Mouse (Mus musculus) embryonic facial prominence, embryonic 13.5 days (tissue): ENCODE measurements around the gene Ak2. TPM values are rescaled to one million over a fixed set of nuclear protein-coding genes. Genes with fewer than 3 reads are reported as not detected.

Source experiments
- ATAC-seq: fragments of 200-750 bp; cut with Nextera tagmentation; 2 replicates; pipeline ENCODE4 v1.8.0; 2017; ENCODE audit warnings: low read depth; ENCODE audit not compliant: insufficient number of reproducible peaks, insufficient read depth, low FRiP score, low TSS enrichment
- H3K27ac ChIP-seq: fragments of 300-500 bp; sonication (generic); 2 replicates; pipeline ENCODE4 v1.5.1; 2015; ENCODE audit warnings: moderate library complexity, mild to moderate bottlenecking, inconsistent platforms
- H3K27me3 ChIP-seq: fragments of 300-500 bp; sonication (generic); 2 replicates; pipeline ENCODE4 v1.6.1; 2015; ENCODE audit warnings: mild to moderate bottlenecking, inconsistent platforms
- H3K36me3 ChIP-seq: fragments of 300-500 bp; sonication (generic); 2 replicates; pipeline ENCODE4 v1.6.1; 2015; ENCODE audit warnings: mild to moderate bottlenecking, inconsistent platforms
- H3K4me1 ChIP-seq: fragments of 300-500 bp; sonication (generic); 2 replicates; pipeline ENCODE4 v1.6.1; 2015; ENCODE audit warnings: inconsistent platforms
- H3K4me2 ChIP-seq: fragments of 300-500 bp; sonication (generic); 2 replicates; pipeline ENCODE4 v1.6.1; 2015; ENCODE audit warnings: moderate library complexity, mild to moderate bottlenecking, inconsistent platforms
- H3K4me3 ChIP-seq: fragments of 300-500 bp; sonication (generic); 2 replicates; pipeline ENCODE4 v1.5.1; 2015; ENCODE audit warnings: mild to moderate bottlenecking, inconsistent platforms
- H3K9ac ChIP-seq: fragments of 300-500 bp; sonication (generic); 2 replicates; pipeline ENCODE4 v1.6.1; 2015; ENCODE audit warnings: mild to moderate bottlenecking, inconsistent platforms
- H3K9me3 ChIP-seq: fragments of 300-500 bp; sonication (generic); 2 replicates; pipeline ENCODE4 v1.6.1; 2016; ENCODE audit warnings: inconsistent platforms
- WGBS: fragments of 180-500 bp; shearing (Covaris S2); methylation state at CpG from one replicate; pipeline ENCODE4 v1.1.7; 2015; ENCODE audit warnings: mixed read lengths; 5-methylcytosine and 5-hydroxymethylcytosine counted together
- polyA plus RNA-seq: library from polyadenylated mRNA; unstranded; fragments of >200 nt; fragmentation: Nextera tagmentation; extraction: Ambion mirVana; gene quantifications from 2 replicates; pipeline ENCODE4 v1.2.1, GENCODE M21; 2015

The Ak2 gene
- polyA plus RNA-seq, 1 experiment from 2014 or later, result 194 TPM

- Histone ChIP-seq H3K4me2 (no peak overlapping the region), H3K4me1 (peaks cover 21% of the 10 kb centered on the region), H3K9me3 (no peaks in the 10 kb centered on the region), H3K9ac (no peak overlapping the region), H3K4me3 (no peak overlapping the region), H3K36me3 (no peaks in the 10 kb centered on the region), H3K27me3 (peaks cover 44% of the 10 kb centered on the region), H3K27ac (no peak overlapping the region)
- WGBS, result 24% methylated on average over 11 of the region's 11 CpGs
- no peak for ATAC-seq
Measured at GRCm38 (mm10) chr4:129051461-129052183, 59.9 kb downstream of the Ak2 start.

GRCm38 (mm10) chr4:129054757-129055156, 63.0 kb downstream of the Ak2 start:
- peaks cover 15% of the 10 kb centered on the region for H3K4me1 ChIP-seq
- no peak overlapping the region for H3K27ac ChIP-seq
- H3K4me3 ChIP-seq, result no peak overlapping the region
- no peaks in the 10 kb centered on the region for H3K36me3 ChIP-seq
- H3K4me2 ChIP-seq, result no peak overlapping the region
- no peak overlapping the region for H3K9ac ChIP-seq
- H3K9me3 ChIP-seq, result no peaks in the 10 kb centered on the region
- peaks cover 23% of the 10 kb centered on the region for H3K27me3 ChIP-seq
- 83% methylated on average over 12 of the region's 12 CpGs for WGBS
- no peak for ATAC-seq

GRCm38 (mm10) chr4:129055562-129055961, 63.8 kb downstream of the Ak2 start:
- H3K4me1 ChIP-seq, result peaks cover 18% of the 10 kb centered on the region
- H3K36me3 ChIP-seq, result no peaks in the 10 kb centered on the region
- H3K4me3 ChIP-seq, result no peak overlapping the region
- no peak overlapping the region for H3K9ac ChIP-seq
- H3K27ac ChIP-seq, result no peak overlapping the region
- H3K9me3 ChIP-seq, result no peaks in the 10 kb centered on the region
- peaks cover 15% of the 10 kb centered on the region for H3K27me3 ChIP-seq
- ATAC-seq, result no peak
- 85% methylated on average over 5 of the region's 5 CpGs for WGBS
- H3K4me2 ChIP-seq, result no peak overlapping the region

- peak; percentile 93 for ATAC-seq
- no peaks in the 10 kb centered on the region for H3K36me3 ChIP-seq
- WGBS, result 4% methylated on average over 35 of the region's 44 CpGs
- H3K9me3 ChIP-seq, result no peaks in the 10 kb centered on the region
- H3K27me3 ChIP-seq, result no peaks in the 10 kb centered on the region
- peak overlapping the region; percentile 92 for H3K9ac ChIP-seq
- H3K4me2 ChIP-seq, result peak overlapping the region; percentile 100
- H3K27ac ChIP-seq, result peak overlapping the region; percentile 93
- H3K4me1 ChIP-seq, result peaks cover 18% of the 10 kb centered on the region
- peak overlapping the region; percentile 93 for H3K4me3 ChIP-seq
Measured at GRCm38 (mm10) chr4:129057533-129058206, 65.9 kb downstream of the Ak2 start.

- Histone ChIP-seq H3K9me3 (no peaks in the 10 kb centered on the region), H3K27me3 (no peaks in the 10 kb centered on the region), H3K27ac (peak within 1 kb of the TSS; percentile 93), H3K9ac (peak within 1 kb of the TSS; percentile 92), H3K4me2 (peak within 1 kb of the TSS; percentile 100), H3K36me3 (no peaks in the 10 kb centered on the region), H3K4me3 (peak within 1 kb of the TSS; percentile 93), H3K4me1 (peaks cover 18% of the 10 kb centered on the region)
- 0% methylated on average over 81 of the region's 107 CpGs for WGBS
- ATAC-seq, result peak; percentile 63
Measured at GRCm38 (mm10) chr4:129058207-129059092, 66.7 kb downstream of the Ak2 start, which contains the start of gene Rnf19b. TSS of gene Rnf19b (plus strand) at chr4:129058271.

GRCm38 (mm10) chr4:129059125-129059551, 67.4 kb downstream of the Ak2 start:
- H3K9ac ChIP-seq, result peak overlapping the region; percentile 92
- peak overlapping the region; percentile 93; the same call in 1 of the 2 replicates for H3K27ac ChIP-seq
- WGBS, result 2% methylated on average over 13 of the region's 13 CpGs
- H3K9me3 ChIP-seq, result no peaks in the 10 kb centered on the region
- peak overlapping the region; percentile 93 for H3K4me3 ChIP-seq
- peak overlapping the region; percentile 100 for H3K4me2 ChIP-seq
- no peaks in the 10 kb centered on the region for H3K27me3 ChIP-seq
- no peak for ATAC-seq
- H3K36me3 ChIP-seq, result no peaks in the 10 kb centered on the region
- peaks cover 18% of the 10 kb centered on the region for H3K4me1 ChIP-seq

GRCm38 (mm10) chr4:129059922-129060321, 68.2 kb downstream of the Ak2 start:
- H3K36me3 ChIP-seq, result no peaks in the 10 kb centered on the region
- no peak for ATAC-seq
- H3K9ac ChIP-seq, result peak overlapping the region; percentile 92
- no peak overlapping the region for H3K27ac ChIP-seq
- H3K4me2 ChIP-seq, result peak overlapping the region; percentile 100
- no peaks in the 10 kb centered on the region for H3K27me3 ChIP-seq
- H3K4me3 ChIP-seq, result peak overlapping the region; percentile 93
- peaks cover 18% of the 10 kb centered on the region for H3K4me1 ChIP-seq
- WGBS, result 45% methylated on average over 4 of the region's 4 CpGs
- H3K9me3 ChIP-seq, result no peaks in the 10 kb centered on the region

Other genes starting within 250 kb of the Ak2 start
- 0.29 and 0.38 TPM in 2 replicates for gene A3galt2, start 236.6 kb upstream of the Ak2 start, polyA plus RNA-seq
- gene Zfp362, start 185.9 kb upstream of the Ak2 start, polyA plus RNA-seq, result 50.2 and 51.7 TPM in 2 replicates
- 8.2 and 11.0 TPM in 2 replicates for gene Trim62, start 108.4 kb upstream of the Ak2 start, polyA plus RNA-seq
- 31.5 and 36.3 TPM in 2 replicates for gene Azin2, start 29.5 kb upstream of the Ak2 start, polyA plus RNA-seq
- 9.1 and 9.5 TPM in 2 replicates for gene Rnf19b, start 66.3 kb downstream of the Ak2 start, polyA plus RNA-seq
- 10.6 and 11.3 TPM in 2 replicates for gene Tmem54, start 113.6 kb downstream of the Ak2 start, polyA plus RNA-seq
- 2.7 and 3.1 TPM in 2 replicates for gene Hpca, start 130.1 kb downstream of the Ak2 start, polyA plus RNA-seq
- gene Fndc5, start 145.0 kb downstream of the Ak2 start, polyA plus RNA-seq, result 4.7 and 4.8 TPM in 2 replicates
- 25.4 and 25.5 TPM in 2 replicates for gene S100pbp, start 197.8 kb downstream of the Ak2 start, polyA plus RNA-seq
- 80.0 and 84.5 TPM in 2 replicates for gene Yars, start 197.8 kb downstream of the Ak2 start, polyA plus RNA-seq